Mouse (Mus musculus) kidney, embryonic 15.5 days (tissue): Measurements from ENCODE around the gene Spink8. TPM values are rescaled to one million over a fixed set of nuclear protein-coding genes. Genes with fewer than 3 reads are reported as not detected.

Experiments used
- ATAC-seq: fragments of 200-750 bp; cut with Nextera tagmentation; replicated peaks from 2 replicates; pipeline ENCODE4 v1.8.0; 2017; ENCODE audit warnings: moderate TSS enrichment; ENCODE audit not compliant: low FRiP score
- H3K27ac ChIP-seq: fragments of 300-500 bp; sonication (generic); 2 replicates; pipeline ENCODE4 v1.5.1; 2015; ENCODE audit warnings: mild to moderate bottlenecking, inconsistent platforms
- H3K27me3 ChIP-seq: fragments of 300-500 bp; sonication (generic); 2 replicates; pipeline ENCODE4 v1.6.1; 2015; ENCODE audit warnings: inconsistent platforms
- H3K36me3 ChIP-seq: fragments of 300-500 bp; sonication (generic); 2 replicates; pipeline ENCODE4 v1.6.1; 2015; ENCODE audit warnings: inconsistent platforms
- H3K4me1 ChIP-seq: fragments of 300-500 bp; sonication (generic); 2 replicates; pipeline ENCODE4 v1.6.1; 2015; ENCODE audit warnings: inconsistent platforms
- H3K4me2 ChIP-seq: fragments of 300-500 bp; sonication (generic); 2 replicates; pipeline ENCODE4 v1.6.1; 2015; ENCODE audit warnings: moderate library complexity, mild to moderate bottlenecking, inconsistent platforms
- H3K4me3 ChIP-seq: fragments of 300-500 bp; sonication (generic); replicated peaks from 2 replicates; pipeline ENCODE4 v1.5.1; 2015; ENCODE audit warnings: mild to moderate bottlenecking, inconsistent platforms
- H3K9ac ChIP-seq: fragments of 300-500 bp; sonication (generic); 2 replicates; pipeline ENCODE4 v1.6.1; 2015; ENCODE audit warnings: mild to moderate bottlenecking, inconsistent platforms
- H3K9me3 ChIP-seq: fragments of 300-500 bp; sonication (generic); replicated peaks from 2 replicates; pipeline ENCODE4 v1.6.1; 2016; ENCODE audit warnings: inconsistent platforms
- WGBS: fragments of 180-500 bp; shearing (Covaris S2); methylation state at CpG from one replicate; pipeline ENCODE4 v1.1.7; 2015; ENCODE audit warnings: mixed read lengths; 5-methylcytosine and 5-hydroxymethylcytosine counted together
- polyA plus RNA-seq: library from polyadenylated mRNA; unstranded; fragments of >200 nt; fragmentation: Nextera tagmentation; extraction: Ambion mirVana; gene quantifications from 2 replicates; pipeline ENCODE4 v1.2.1, GENCODE M21; 2015

Gene Spink8
- polyA plus RNA-seq, 1 experiment from 2014 or later: 14.2 TPM

- Histone ChIP-seq H3K9me3 (no peaks in the 10 kb centered on the region), H3K4me2 (no peak overlapping the region), H3K9ac (no peak overlapping the region), H3K4me3 (no peak overlapping the region), H3K27ac (no peak overlapping the region), H3K36me3 (peaks cover 20% of the 10 kb centered on the region), H3K4me1 (no peaks in the 10 kb centered on the region), H3K27me3 (no peaks in the 10 kb centered on the region)
- 55% methylated on average over 4 of the region's 4 CpGs for WGBS
- ATAC-seq: no peak
These were observed 13.7 kb downstream of the Spink8 start for GRCm38 (mm10) chr9:109825739-109826138.

- H3K9me3 ChIP-seq: no peaks in the 10 kb centered on the region
- 73% methylated on average over 5 of the region's 5 CpGs for WGBS
- ATAC-seq: no peak
- H3K4me3 ChIP-seq: no peak overlapping the region
- no peak overlapping the region for H3K4me2 ChIP-seq
- H3K36me3 ChIP-seq: peaks cover 20% of the 10 kb centered on the region
- H3K4me1 ChIP-seq: no peaks in the 10 kb centered on the region
- no peak overlapping the region for H3K27ac ChIP-seq
- no peaks in the 10 kb centered on the region for H3K27me3 ChIP-seq
- no peak overlapping the region for H3K9ac ChIP-seq
These were observed 14.1 kb downstream of the Spink8 start for GRCm38 (mm10) chr9:109826181-109826580.

- Histone ChIP-seq H3K4me1 (peaks cover 12% of the 10 kb centered on the region), H3K36me3 (peaks cover 45% of the 10 kb centered on the region), H3K4me3 (peak within 1 kb of the TSS; percentile 69), H3K27me3 (no peaks in the 10 kb centered on the region), H3K27ac (peak within 1 kb of the TSS; percentile 85), H3K9me3 (no peaks in the 10 kb centered on the region), H3K9ac (peak within 1 kb of the TSS; percentile 68), H3K4me2 (peak within 1 kb of the TSS; percentile 88)
- WGBS: under 1% methylated on average over 32 of the region's 32 CpGs
- peak; percentile 98 for ATAC-seq
These were observed 20.5 kb downstream of the Spink8 start, which contains the start of gene Nme6 for GRCm38 (mm10) chr9:109832391-109833087. TSS of gene Nme6 (plus strand) at chr9:109832749.

GRCm38 (mm10) chr9:109833088-109833412 lies 21.0 kb downstream of the Spink8 start:
- Histone ChIP-seq H3K9ac (peak overlapping the region; percentile 68), H3K4me3 (peak overlapping the region; percentile 69), H3K4me1 (peaks cover 12% of the 10 kb centered on the region), H3K9me3 (no peaks in the 10 kb centered on the region), H3K27ac (peak overlapping the region; percentile 85; the same call in 1 of the 2 replicates), H3K36me3 (peaks cover 50% of the 10 kb centered on the region), H3K27me3 (no peaks in the 10 kb centered on the region), H3K4me2 (peak overlapping the region; percentile 88)
- ATAC-seq: peak; percentile 55
- WGBS: 11% methylated on average over 6 of the region's 6 CpGs

GRCm38 (mm10) chr9:109849312-109849758 lies 37.3 kb downstream of the Spink8 start, which contains the start of gene Camp:
TSS of gene Camp (minus strand) at chr9:109849617.
- no peak for ATAC-seq
- H3K27me3 ChIP-seq: no peaks in the 10 kb centered on the region
- no peaks in the 10 kb centered on the region for H3K9me3 ChIP-seq
- no peaks in the 10 kb centered on the region for H3K4me1 ChIP-seq
- H3K4me3 ChIP-seq: no peak within 1 kb of the TSS
- H3K4me2 ChIP-seq: no peak within 1 kb of the TSS
- WGBS: 54% methylated on average over 6 of the region's 6 CpGs
- peaks cover 14% of the 10 kb centered on the region for H3K36me3 ChIP-seq
- H3K27ac ChIP-seq: no peak within 1 kb of the TSS
- H3K9ac ChIP-seq: no peak within 1 kb of the TSS

- ATAC-seq: no peak
- H3K9ac ChIP-seq: no peak overlapping the region
- peaks cover 14% of the 10 kb centered on the region for H3K36me3 ChIP-seq
- no peak overlapping the region for H3K4me2 ChIP-seq
- H3K4me3 ChIP-seq: no peak overlapping the region
- WGBS: 84% methylated on average over 5 of the region's 5 CpGs
- no peak overlapping the region for H3K27ac ChIP-seq
- no peaks in the 10 kb centered on the region for H3K4me1 ChIP-seq
- H3K27me3 ChIP-seq: no peaks in the 10 kb centered on the region
- H3K9me3 ChIP-seq: no peaks in the 10 kb centered on the region
These were observed 38.0 kb downstream of the Spink8 start for GRCm38 (mm10) chr9:109850099-109850498.

- Histone ChIP-seq H3K27me3 (no peaks in the 10 kb centered on the region), H3K4me3 (no peak overlapping the region), H3K9ac (no peak overlapping the region), H3K4me1 (no peaks in the 10 kb centered on the region), H3K9me3 (no peaks in the 10 kb centered on the region), H3K36me3 (no peaks in the 10 kb centered on the region), H3K27ac (no peak overlapping the region), H3K4me2 (no peak overlapping the region)
- ATAC-seq: no peak
- WGBS: 85% methylated on average over 2 of the region's 2 CpGs
These were observed 42.3 kb downstream of the Spink8 start for GRCm38 (mm10) chr9:109854341-109854740.

- Histone ChIP-seq H3K9me3 (no peaks in the 10 kb centered on the region), H3K4me1 (no peaks in the 10 kb centered on the region), H3K27ac (no peak overlapping the region), H3K9ac (no peak overlapping the region), H3K4me2 (no peak overlapping the region), H3K27me3 (no peaks in the 10 kb centered on the region), H3K4me3 (no peak overlapping the region), H3K36me3 (no peaks in the 10 kb centered on the region)
- no peak for ATAC-seq
- 89% methylated on average over 6 of the region's 6 CpGs for WGBS
These were observed 43.9 kb downstream of the Spink8 start for GRCm38 (mm10) chr9:109855947-109856346.

GRCm38 (mm10) chr9:109862397-109863044 lies 50.4 kb downstream of the Spink8 start:
- Histone ChIP-seq H3K36me3 (no peaks in the 10 kb centered on the region), H3K4me1 (peaks cover 7% of the 10 kb centered on the region; the same call in 1 of the 2 replicates), H3K4me3 (peak overlapping the region; percentile 13; the same call in 1 of the 2 replicates), H3K27me3 (no peaks in the 10 kb centered on the region), H3K9me3 (no peaks in the 10 kb centered on the region), H3K9ac (no peak overlapping the region; the same call in 1 of the 2 replicates), H3K27ac (no peak overlapping the region), H3K4me2 (peak overlapping the region; percentile 51)
- peak; percentile 76 for ATAC-seq
- 16% methylated on average over 20 of the region's 20 CpGs for WGBS

GRCm38 (mm10) chr9:109863085-109863484 lies 51.0 kb downstream of the Spink8 start:
- no peaks in the 10 kb centered on the region for H3K36me3 ChIP-seq
- H3K4me1 ChIP-seq: peaks cover 7% of the 10 kb centered on the region; the same call in 1 of the 2 replicates
- WGBS: 63% methylated on average over 3 of the region's 3 CpGs
- no peaks in the 10 kb centered on the region for H3K27me3 ChIP-seq
- no peak overlapping the region for H3K4me2 ChIP-seq
- H3K4me3 ChIP-seq: no peak overlapping the region
- no peak overlapping the region; the same call in 1 of the 2 replicates for H3K9ac ChIP-seq
- no peak overlapping the region for H3K27ac ChIP-seq
- ATAC-seq: no peak
- H3K9me3 ChIP-seq: no peaks in the 10 kb centered on the region

GRCm38 (mm10) chr9:109866218-109866617 lies 54.1 kb downstream of the Spink8 start:
- Histone ChIP-seq H3K36me3 (no peaks in the 10 kb centered on the region), H3K4me1 (peaks cover 12% of the 10 kb centered on the region), H3K4me3 (no peak overlapping the region), H3K27me3 (no peaks in the 10 kb centered on the region), H3K27ac (no peak overlapping the region), H3K4me2 (no peak overlapping the region), H3K9me3 (no peaks in the 10 kb centered on the region), H3K9ac (no peak overlapping the region)
- 65% methylated on average over 2 of the region's 2 CpGs for WGBS
- no peak for ATAC-seq

- no peak for ATAC-seq
- Histone ChIP-seq H3K9ac (no peak overlapping the region), H3K9me3 (no peaks in the 10 kb centered on the region), H3K4me2 (peak overlapping the region; percentile 38; the same call in 1 of the 2 replicates), H3K27me3 (no peaks in the 10 kb centered on the region), H3K36me3 (no peaks in the 10 kb centered on the region), H3K4me1 (peaks cover 11% of the 10 kb centered on the region), H3K4me3 (peak overlapping the region; percentile 20; the same call in 1 of the 2 replicates), H3K27ac (peak overlapping the region; percentile 72)
- 35% methylated on average over 6 of the region's 6 CpGs for WGBS
These were observed 59.0 kb downstream of the Spink8 start for GRCm38 (mm10) chr9:109870983-109871572.
